Mouse (Mus musculus) heart, embryonic 16.5 days (tissue): ENCODE measurements around the gene Coro2a. TPM values are rescaled to one million over a fixed set of nuclear protein-coding genes. Genes with fewer than 3 reads are reported as not detected.

ENCODE experiments used
- ATAC-seq: fragments of 200-750 bp; cut with Nextera tagmentation; replicated peaks from 2 replicates; pipeline ENCODE4 v1.8.0; 2017; ENCODE audit warnings: moderate number of reproducible peaks; ENCODE audit not compliant: insufficient read depth, low FRiP score; ENCODE audit errors: extremely low read depth
- H3K27ac ChIP-seq: fragments of 300-500 bp; sonication (generic); 2 replicates; pipeline ENCODE4 v1.5.1; 2014; ENCODE audit warnings: mild to moderate bottlenecking, low read length, control low read depth, moderate library complexity
- H3K27me3 ChIP-seq: fragments of 300-500 bp; sonication (generic); 2 replicates; pipeline ENCODE4 v1.6.1; 2014; ENCODE audit warnings: low read length, mixed read lengths; ENCODE audit not compliant: control insufficient read depth, insufficient read depth
- H3K36me3 ChIP-seq: fragments of 300-500 bp; sonication (generic); 2 replicates; pipeline ENCODE4 v1.6.1; 2014; ENCODE audit not compliant: control insufficient read depth, insufficient read depth
- H3K4me1 ChIP-seq: fragments of 300-500 bp; sonication (generic); 2 replicates; pipeline ENCODE4 v1.6.1; 2014; ENCODE audit warnings: low read length, mixed read lengths; ENCODE audit not compliant: control insufficient read depth, insufficient read depth
- H3K4me2 ChIP-seq: fragments of 300-500 bp; sonication (generic); 2 replicates; pipeline ENCODE4 v1.6.1; 2014; ENCODE audit warnings: low read depth, mild to moderate bottlenecking, control low read depth, low read length
- H3K4me3 ChIP-seq: fragments of 300-500 bp; sonication (generic); 2 replicates; pipeline ENCODE4 v1.5.1; 2014; ENCODE audit warnings: mild to moderate bottlenecking, control low read depth, low read length
- H3K9ac ChIP-seq: fragments of 300-500 bp; sonication (generic); 2 replicates; pipeline ENCODE4 v1.6.1; 2014; ENCODE audit warnings: low read length, control low read depth
- H3K9me3 ChIP-seq: fragments of 300-500 bp; sonication (generic); replicated peaks from 2 replicates; pipeline ENCODE4 v1.6.1; 2016; ENCODE audit warnings: low read length; ENCODE audit not compliant: control insufficient read depth
- WGBS: fragments of 180-500 bp; shearing (Covaris S2); extraction: QIAGEN DNeasy Blood & Tissue Kit; methylation state at CpG from one replicate; pipeline ENCODE4 v1.1.7; 2014; 5-methylcytosine and 5-hydroxymethylcytosine counted together
- polyA plus RNA-seq: library from polyadenylated mRNA; unstranded; fragments of >200 nt; fragmentation: Nextera tagmentation; extraction: Ambion mirVana; gene quantifications from 2 replicates; pipeline ENCODE4 v1.2.1, GENCODE M21; 2015

The Coro2a gene
- polyA plus RNA-seq, 1 experiment from 2014 or later = 7.1 TPM

DNA sequence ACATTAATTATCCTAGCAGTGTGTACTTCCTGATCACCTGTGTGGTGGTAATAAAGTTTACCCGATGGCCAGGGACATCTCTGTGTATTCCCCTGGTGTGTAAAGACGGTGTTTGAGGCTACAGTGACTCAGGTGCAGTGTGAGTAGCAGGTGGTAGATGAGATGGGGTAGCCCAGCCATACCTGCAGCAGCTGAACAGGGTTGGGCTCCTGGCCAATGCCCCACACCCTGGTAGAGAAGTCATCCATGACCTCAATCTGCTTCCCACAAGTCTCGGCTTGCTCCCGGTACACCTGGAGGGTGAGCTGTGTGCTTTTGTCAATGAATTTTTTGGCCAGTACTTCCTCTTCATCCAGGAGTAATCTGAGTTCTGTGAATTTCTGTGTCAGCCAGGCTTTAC, 78.7 kb downstream of the Coro2a start:
- Histone ChIP-seq H3K9me3 (peaks cover 6% of the 10 kb centered on the region), H3K36me3 (no peaks in the 10 kb centered on the region), H3K4me1 (peaks cover 18% of the 10 kb centered on the region), H3K27ac (no peak overlapping the region), H3K4me2 (no peak overlapping the region), H3K27me3 (0 out of 2 replicates have a peak, but pooled peaks cover 10% of the 10 kb centered on the region), H3K9ac (no peak overlapping the region), H3K4me3 (no peak overlapping the region)
- ATAC-seq = no peak
- 78% methylated on average over 4 of the region's 4 CpGs for WGBS

DNA sequence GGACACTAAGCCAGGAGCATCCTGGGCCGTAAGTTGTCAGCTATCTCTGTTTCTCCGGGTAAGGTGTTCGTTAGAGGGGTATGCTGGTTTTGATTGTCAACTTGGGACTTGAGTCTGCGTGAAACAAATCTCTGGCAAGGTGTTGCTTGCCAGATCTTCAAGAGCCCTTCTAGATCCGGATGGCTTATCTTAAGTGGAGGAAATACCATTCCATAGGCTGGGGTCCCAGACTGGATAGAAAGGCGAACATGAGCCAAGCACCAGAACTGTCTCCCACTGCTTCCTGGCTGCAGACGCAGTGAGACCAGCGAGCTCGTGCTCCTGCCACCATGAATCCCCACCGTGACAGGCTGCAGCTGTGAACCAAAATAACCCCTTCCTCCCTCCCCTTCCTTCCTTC, 80.5 kb downstream of the Coro2a start:
- 45% methylated on average over 10 of the region's 10 CpGs for WGBS
- ATAC-seq = no peak; the same call in 1 of the 2 replicates
- H3K36me3 ChIP-seq = no peaks in the 10 kb centered on the region
- H3K4me3 ChIP-seq = no peak overlapping the region
- H3K27me3 ChIP-seq = 0 out of 2 replicates have a peak, but pooled peaks cover 10% of the 10 kb centered on the region
- peaks cover 13% of the 10 kb centered on the region for H3K4me1 ChIP-seq
- no peak overlapping the region for H3K4me2 ChIP-seq
- no peak overlapping the region for H3K27ac ChIP-seq
- no peak overlapping the region for H3K9ac ChIP-seq
- H3K9me3 ChIP-seq = peaks cover 7% of the 10 kb centered on the region

DNA sequence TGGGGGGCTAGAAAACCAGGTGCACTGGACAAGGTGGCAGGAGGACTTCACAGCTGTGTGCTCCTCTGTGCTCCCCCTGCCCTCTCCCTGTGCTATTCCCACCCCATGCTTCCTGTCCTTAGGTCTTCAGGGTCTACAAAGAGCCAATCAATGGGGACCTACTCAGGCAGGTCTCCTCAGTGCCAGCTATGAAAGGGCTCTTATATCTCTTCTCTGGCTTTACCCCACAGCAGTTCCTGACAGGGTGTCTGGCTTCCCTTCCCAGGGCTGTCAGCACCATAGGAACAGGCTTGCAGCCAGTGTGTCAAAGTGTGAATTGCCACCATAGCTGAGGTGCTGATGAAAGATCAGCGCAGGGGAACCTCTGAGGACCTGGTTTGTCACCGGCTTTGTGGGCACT, 81.5 kb downstream of the Coro2a start:
- Histone ChIP-seq H3K36me3 (no peaks in the 10 kb centered on the region), H3K9me3 (peaks cover 7% of the 10 kb centered on the region), H3K9ac (no peak overlapping the region), H3K4me2 (peak overlapping the region; percentile 28; the same call in 1 of the 2 replicates), H3K27me3 (0 out of 2 replicates have a peak, but pooled peaks cover 10% of the 10 kb centered on the region), H3K4me1 (peaks cover 13% of the 10 kb centered on the region), H3K4me3 (no peak overlapping the region), H3K27ac (peak overlapping the region; percentile 30; the same call in 1 of the 2 replicates)
- peak; percentile 92 for ATAC-seq
- WGBS = 24% methylated on average over 2 of the region's 2 CpGs

DNA sequence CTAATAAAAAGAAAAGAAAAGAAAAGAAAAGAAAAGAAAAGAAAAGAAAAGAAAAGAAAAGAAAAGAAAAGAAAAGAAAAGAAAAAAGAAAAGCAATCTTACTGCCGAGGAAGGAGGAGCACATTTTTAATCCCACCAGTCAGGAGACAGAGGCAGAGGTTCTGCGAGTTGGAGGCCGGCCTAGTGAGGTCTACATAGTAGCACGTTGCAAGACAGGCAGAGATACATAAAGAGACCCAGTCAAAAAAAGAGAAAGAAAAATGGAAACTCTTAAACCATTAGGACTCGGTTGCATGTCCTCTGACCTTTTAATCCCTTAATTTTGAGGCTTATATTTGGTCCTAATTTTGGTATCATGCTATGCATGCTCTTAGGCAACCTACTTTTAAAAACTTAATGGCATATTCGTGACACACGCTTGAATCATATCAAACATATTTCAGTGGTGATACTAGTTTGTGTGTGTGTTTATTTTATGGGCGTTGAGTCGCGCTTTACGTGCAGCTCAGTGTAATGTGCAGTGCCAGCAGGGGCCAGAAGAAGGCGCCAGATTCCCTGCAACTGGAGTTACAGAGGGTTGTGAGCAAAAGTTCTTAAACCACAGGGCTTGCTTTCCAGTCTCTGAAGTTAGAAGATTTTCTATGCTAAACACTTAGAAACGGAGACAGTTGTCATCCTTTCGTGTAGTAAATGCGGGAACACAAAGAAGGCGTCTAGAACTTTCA, 94.1 kb downstream of the Coro2a start:
- 0 out of 2 replicates have a peak overlapping the region, but pooled peaks have one; percentile 30 for H3K27ac ChIP-seq
- WGBS = 11% methylated on average over 16 of the region's 16 CpGs
- peak overlapping the region; percentile 61 for H3K4me3 ChIP-seq
- no peaks in the 10 kb centered on the region; the same call in 1 of the 2 replicates for H3K27me3 ChIP-seq
- no peaks in the 10 kb centered on the region for H3K4me1 ChIP-seq
- H3K9ac ChIP-seq = peak overlapping the region; percentile 44; the same call in 1 of the 2 replicates
- peak overlapping the region; percentile 75 for H3K4me2 ChIP-seq
- 0 out of 2 replicates have a peak, but pooled peaks cover 4% of the 10 kb centered on the region for H3K36me3 ChIP-seq
- H3K9me3 ChIP-seq = no peaks in the 10 kb centered on the region
- ATAC-seq = peak; percentile 33; the same call in 1 of the 2 replicates

DNA sequence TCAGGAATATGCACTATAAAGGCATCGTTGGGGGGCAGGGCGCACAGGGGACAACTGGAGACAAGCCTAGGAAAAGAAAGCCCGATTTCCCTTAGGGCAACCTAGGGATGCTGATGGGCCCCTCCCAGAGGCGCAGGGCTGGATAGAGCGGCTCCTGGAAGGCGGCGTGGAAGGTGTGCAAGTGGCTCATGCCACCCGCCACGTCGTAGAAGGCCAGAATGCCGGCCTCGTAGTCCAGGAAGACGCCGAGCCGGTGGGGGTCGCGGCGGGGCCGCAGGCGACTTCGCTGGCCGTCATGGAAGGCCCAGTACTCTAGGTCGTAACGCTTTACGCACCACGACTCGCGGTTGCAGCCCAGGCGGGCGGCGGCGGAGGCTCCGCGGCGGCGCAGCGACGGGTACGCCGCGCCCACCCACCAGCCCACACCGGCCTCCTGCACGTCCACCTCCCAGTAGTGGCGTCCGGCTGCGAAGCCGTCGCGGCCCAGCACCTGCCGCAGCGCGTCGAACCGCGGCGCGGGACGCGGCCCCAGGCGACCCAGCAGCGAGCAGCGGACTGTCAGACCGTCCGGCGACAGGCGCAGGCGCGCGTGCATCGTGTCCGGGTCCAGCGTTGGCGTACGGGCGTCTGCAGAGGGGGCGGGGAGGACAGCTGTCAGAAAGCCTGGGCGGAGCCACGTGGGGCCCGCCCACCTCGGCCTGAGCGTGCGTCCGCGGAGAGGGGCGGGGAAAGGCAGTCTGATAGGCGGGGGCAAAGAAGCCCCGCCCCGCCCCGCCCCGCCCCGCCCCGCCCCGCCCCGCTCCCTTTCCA, 95.0 kb downstream of the Coro2a start:
- peak overlapping the region; percentile 61 for H3K4me3 ChIP-seq
- peak overlapping the region; percentile 72 for H3K9ac ChIP-seq
- peak; percentile 98 for ATAC-seq
- H3K27ac ChIP-seq = no peak overlapping the region
- 1% methylated on average over 94 of the region's 94 CpGs for WGBS
- H3K9me3 ChIP-seq = no peaks in the 10 kb centered on the region
- H3K4me1 ChIP-seq = no peaks in the 10 kb centered on the region
- H3K36me3 ChIP-seq = peaks cover 9% of the 10 kb centered on the region; the same call in 1 of the 2 replicates
- no peaks in the 10 kb centered on the region; the same call in 1 of the 2 replicates for H3K27me3 ChIP-seq
- peak overlapping the region; percentile 75 for H3K4me2 ChIP-seq

DNA sequence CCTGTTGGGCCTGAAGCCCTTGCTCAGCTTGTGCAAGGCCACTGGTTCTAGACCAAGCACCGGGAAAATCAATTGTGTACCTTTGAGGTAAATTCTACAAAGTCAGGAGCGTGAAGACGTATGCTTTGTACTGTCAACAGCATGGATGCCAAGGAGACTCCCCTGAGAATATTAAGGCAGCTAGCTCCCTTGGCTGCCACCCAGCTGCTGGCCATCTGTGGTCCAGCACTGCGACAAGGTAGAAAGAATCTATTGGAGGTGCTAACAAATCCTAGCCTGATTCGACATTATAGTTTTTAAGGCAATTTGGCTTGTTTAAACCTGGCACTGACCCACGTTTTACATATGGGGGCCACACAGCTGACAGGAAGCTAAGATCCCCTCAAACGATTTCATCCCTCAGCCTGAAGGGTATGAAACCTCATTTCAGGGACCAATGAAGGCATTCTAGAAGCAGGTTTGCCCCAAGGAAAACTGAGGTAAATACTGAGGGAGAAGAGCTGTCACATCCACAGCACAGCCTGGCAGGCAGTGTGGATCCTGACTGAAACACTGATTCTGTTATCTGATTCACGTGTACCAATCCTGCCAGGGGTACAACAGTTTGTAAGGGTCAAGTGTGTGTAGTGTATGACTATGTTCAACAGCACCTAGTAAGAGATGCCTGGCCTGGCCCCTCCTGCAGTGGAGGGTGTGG, 96.5 kb downstream of the Coro2a start:
- Histone ChIP-seq H3K27me3 (no peaks in the 10 kb centered on the region; the same call in 1 of the 2 replicates), H3K36me3 (peaks cover 18% of the 10 kb centered on the region), H3K27ac (no peak overlapping the region), H3K4me3 (no peak overlapping the region), H3K4me2 (no peak overlapping the region), H3K4me1 (no peaks in the 10 kb centered on the region), H3K9me3 (no peaks in the 10 kb centered on the region), H3K9ac (no peak overlapping the region)
- no peak for ATAC-seq
- WGBS = 63% methylated on average over 8 of the region's 8 CpGs

DNA sequence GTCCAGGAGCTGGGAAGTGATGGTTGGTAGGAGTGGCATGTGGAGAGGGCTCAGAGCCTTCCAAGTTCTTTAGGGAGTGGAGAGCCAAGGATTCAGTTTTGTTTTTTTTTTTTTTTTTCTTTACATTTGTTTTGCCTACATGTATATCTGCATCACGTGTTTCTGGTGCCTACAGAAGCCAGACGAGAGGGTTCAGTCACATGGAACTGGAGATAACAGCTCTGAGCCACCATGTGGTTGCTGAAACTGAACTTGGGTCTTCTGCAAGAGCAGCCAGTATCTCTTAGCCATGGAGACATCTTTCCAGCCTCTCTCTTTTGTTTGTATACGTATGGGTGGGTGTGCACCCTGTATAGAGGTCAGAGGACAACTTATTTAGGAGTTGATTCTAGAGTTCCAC, 98.1 kb downstream of the Coro2a start:
- no peaks in the 10 kb centered on the region; the same call in 1 of the 2 replicates for H3K27me3 ChIP-seq
- ATAC-seq = no peak
- no peaks in the 10 kb centered on the region for H3K4me1 ChIP-seq
- WGBS = 72% methylated on average over 3 of the region's 3 CpGs
- no peak overlapping the region for H3K27ac ChIP-seq
- H3K9ac ChIP-seq = no peak overlapping the region
- no peak overlapping the region for H3K4me3 ChIP-seq
- H3K9me3 ChIP-seq = no peaks in the 10 kb centered on the region
- H3K4me2 ChIP-seq = no peak overlapping the region
- H3K36me3 ChIP-seq = peaks cover 31% of the 10 kb centered on the region

DNA sequence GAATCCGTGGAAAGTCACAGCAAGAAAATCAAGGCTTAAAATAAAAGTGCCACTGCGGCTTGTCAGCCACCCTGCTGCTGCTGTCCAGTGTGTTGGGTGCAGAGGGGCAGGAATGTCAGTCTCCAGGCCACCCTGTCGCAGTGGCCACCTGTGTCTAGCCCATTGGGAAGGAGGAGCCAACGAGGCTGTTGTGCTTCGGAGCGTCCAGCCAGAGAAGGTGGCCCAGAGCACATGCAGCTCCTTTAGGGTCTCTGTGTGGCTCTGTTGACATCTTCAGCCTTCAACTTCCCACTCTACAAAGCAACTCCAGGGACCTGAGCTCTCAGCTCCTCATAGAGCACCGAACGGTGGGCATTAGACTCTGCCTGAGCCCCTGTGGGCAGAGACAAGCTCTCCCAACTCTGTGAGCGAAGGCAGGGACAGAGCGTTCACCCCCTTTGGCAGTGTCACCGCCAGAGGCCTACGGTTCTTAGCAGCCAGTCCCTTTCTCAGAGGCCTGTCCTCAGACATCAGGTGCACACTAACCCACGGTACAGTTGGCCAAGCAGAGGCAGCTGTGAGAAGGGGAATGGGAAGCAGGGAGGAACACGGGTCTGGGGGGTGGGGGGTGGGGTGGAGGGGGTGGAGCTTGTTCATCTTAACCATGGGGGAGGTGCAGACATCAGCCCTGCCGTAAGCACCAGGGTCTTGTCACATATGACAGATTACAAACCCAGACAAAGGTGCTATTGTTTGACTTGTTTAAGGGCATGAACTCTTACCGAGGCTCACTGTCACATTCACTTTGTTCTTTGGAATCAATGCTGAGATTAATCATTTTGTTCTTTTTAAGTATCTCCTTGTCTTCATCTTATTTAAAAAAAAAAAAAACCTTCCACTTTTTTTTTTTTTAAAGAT, 99.1 kb downstream of the Coro2a start:
- WGBS = 77% methylated on average over 16 of the region's 16 CpGs
- Histone ChIP-seq H3K36me3 (peaks cover 31% of the 10 kb centered on the region), H3K4me2 (no peak overlapping the region)

More for the DNA sequence above, 99.1 kb downstream of the Coro2a start:
- Histone ChIP-seq H3K9ac (no peak overlapping the region), H3K4me3 (no peak overlapping the region), H3K27me3 (no peaks in the 10 kb centered on the region; the same call in 1 of the 2 replicates), H3K9me3 (no peaks in the 10 kb centered on the region), H3K27ac (no peak overlapping the region), H3K4me1 (no peaks in the 10 kb centered on the region)
- ATAC-seq = no peak
